Mouse (Mus musculus) thymus, adult 2 months (tissue): ENCODE measurements around the gene Cog5. TPM values are rescaled to one million over a fixed set of nuclear protein-coding genes. Genes with fewer than 3 reads are reported as not detected.

Source experiments
- DNase-seq: peaks from one replicate; pipeline ENCODE4 v3.0.0; 2021
- H3K27ac ChIP-seq: fragments of 200-500 bp; 2 replicates; pipeline ENCODE4 v1.5.1; 2012; ENCODE audit warnings: low read length, control low read depth; ENCODE audit not compliant: control insufficient read depth, insufficient read depth
- H3K27me3 ChIP-seq: fragments of 200-500 bp; 2 replicates; pipeline ENCODE4 v1.6.1; 2012; ENCODE audit warnings: mild to moderate bottlenecking, low read length, moderate library complexity, mixed read lengths; ENCODE audit not compliant: control insufficient read depth, insufficient read depth
- H3K36me3 ChIP-seq: fragments of 200-500 bp; 2 replicates; pipeline ENCODE4 v1.6.1; 2012; ENCODE audit warnings: mild to moderate bottlenecking, low read length, moderate library complexity; ENCODE audit not compliant: control insufficient read depth, insufficient read depth
- H3K4me1 ChIP-seq: fragments of 200-500 bp; replicated peaks from 2 replicates; pipeline ENCODE4 v1.6.1; 2012; ENCODE audit warnings: low read length; ENCODE audit not compliant: control insufficient read depth, insufficient read depth
- H3K4me3 ChIP-seq: fragments of 200-500 bp; 2 replicates; pipeline ENCODE4 v1.5.1; 2012; ENCODE audit warnings: mild to moderate bottlenecking, low read length, control low read depth, moderate library complexity; ENCODE audit not compliant: control insufficient read depth, insufficient read depth
- CTCF ChIP-seq: fragments of 200-500 bp; IDR thresholded peaks from 2 replicates; pipeline ENCODE4 v1.5.1; 2012; ENCODE audit warnings: mild to moderate bottlenecking, control low read depth, low read length, moderate library complexity, borderline replicate concordance; ENCODE audit not compliant: control insufficient read depth, poor library complexity, insufficient read depth; ENCODE audit errors: extremely low read depth
- POLR2A ChIP-seq: fragments of 200-500 bp; IDR thresholded peaks from 2 replicates; pipeline ENCODE4 v1.6.1; 2012; ENCODE audit warnings: mild to moderate bottlenecking, low read length, control low read depth, moderate library complexity; ENCODE audit not compliant: control insufficient read depth, poor library complexity, insufficient read depth; ENCODE audit errors: extremely low read depth
- WGBS: fragments of 180-500 bp; shearing (Covaris S2); methylation state at CpG from one replicate; pipeline ENCODE4 v1.1.7; 2018; 5-methylcytosine and 5-hydroxymethylcytosine counted together
- polyA plus RNA-seq: library from polyadenylated mRNA; depleted of rRNA; stranded (reverse); fragments of >200 nt; gene quantifications from 2 replicates; pipeline ENCODE4 v1.2.3, GENCODE M21; 2012

Gene Cog5
- polyA plus RNA-seq, 1 experiment = 40.6 TPM

DNA sequence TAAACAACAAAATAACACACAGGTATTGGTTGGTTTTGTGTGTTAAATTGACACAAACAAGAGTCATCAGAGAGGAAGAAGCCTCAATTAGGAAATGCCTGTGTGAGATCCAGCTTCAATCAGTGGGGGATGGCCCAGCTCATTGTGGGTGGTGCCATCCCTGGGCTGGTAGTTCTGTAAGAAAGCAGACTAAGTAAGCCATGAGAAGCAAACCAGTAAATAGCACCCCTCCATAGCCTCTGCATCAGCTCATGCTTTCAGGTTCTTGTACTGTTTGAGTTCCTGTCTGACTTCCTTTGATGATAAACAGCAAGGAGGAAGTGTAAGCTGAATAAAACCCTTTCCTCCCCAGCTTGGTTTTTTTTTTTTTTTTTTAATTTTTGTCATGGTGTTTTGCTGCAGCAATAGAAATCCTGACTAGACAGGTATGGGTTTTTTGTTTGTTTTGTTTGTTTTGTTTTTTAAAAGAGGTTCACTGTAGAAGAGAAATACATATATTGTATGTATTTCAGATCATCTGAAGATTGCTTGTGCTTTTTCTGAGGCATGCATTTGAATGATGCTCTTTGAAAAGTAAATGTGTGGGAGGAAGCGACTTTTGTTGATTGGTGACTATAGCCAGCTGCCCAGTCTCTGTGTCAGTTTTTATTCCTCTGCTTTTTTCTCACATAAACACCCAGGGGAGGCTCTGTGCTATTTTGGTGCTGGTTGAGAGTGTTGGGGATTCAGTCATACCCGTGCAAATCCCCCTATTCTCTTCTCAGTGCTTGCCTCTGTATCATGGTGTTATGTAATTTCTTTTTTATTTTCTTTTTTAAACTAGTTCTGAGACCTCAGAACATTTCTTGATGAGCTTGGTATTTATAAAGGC, 101.5 kb downstream of the Cog5 start:
- 82% methylated on average over 2 of the region's 2 CpGs for WGBS
- Histone ChIP-seq H3K27ac (peak overlapping the region; percentile 80), H3K27me3 (no peaks in the 10 kb centered on the region), H3K4me1 (peaks cover 2% of the 10 kb centered on the region), H3K36me3 (no peaks in the 10 kb centered on the region), H3K4me3 (no peak overlapping the region)
- DNase-seq = peak; percentile 16
- TF ChIP-seq CTCF (no peak), POLR2A (no peak)

DNA sequence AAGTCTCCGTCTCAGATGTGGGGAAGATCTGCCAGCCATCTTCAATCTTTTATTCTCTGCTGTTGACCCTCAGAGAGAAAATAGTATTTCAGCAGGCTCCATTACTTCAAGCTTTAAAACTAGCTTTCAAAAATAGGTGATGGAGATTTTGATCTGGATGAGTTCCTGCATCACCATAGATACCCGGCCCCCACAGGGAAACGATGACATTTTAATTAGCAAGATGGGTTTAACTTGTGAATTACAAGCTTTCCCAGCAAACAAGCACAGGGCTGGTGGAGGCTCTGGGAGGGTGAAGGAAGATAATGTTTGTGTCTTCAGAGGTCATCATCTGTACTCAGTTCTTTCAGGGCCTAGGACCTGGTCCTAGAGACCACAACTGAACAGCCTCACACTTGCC, 118.9 kb downstream of the Cog5 start:
- no peak overlapping the region for H3K4me3 ChIP-seq
- H3K27me3 ChIP-seq = no peaks in the 10 kb centered on the region
- TF ChIP-seq POLR2A = no peak
- no peak for TF ChIP-seq CTCF
- no peak overlapping the region for H3K27ac ChIP-seq
- DNase-seq = no peak
- WGBS = 96% methylated on average over 3 of the region's 3 CpGs
- H3K36me3 ChIP-seq = no peaks in the 10 kb centered on the region
- no peaks in the 10 kb centered on the region for H3K4me1 ChIP-seq

DNA sequence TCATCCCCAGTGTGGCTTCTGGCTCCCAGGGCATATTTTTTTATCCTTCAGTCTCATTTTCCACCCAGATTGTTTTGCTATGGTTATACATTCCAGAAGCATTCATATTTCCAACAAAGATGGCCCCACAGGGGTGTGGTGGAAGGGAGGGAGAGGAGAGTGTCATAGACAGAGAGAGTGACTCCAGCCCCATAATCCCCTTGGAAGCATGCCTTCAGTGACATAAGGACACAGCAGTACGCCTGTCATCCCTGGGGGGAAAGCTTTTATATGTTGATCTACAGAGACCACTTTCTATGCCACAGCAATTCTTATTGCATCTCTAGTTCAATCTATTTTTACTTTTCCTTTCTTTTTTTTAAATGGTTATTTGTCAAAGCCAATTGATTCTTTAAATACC, 129.6 kb downstream of the Cog5 start:
- H3K4me1 ChIP-seq = no peaks in the 10 kb centered on the region
- no peaks in the 10 kb centered on the region for H3K36me3 ChIP-seq
- TF ChIP-seq POLR2A = no peak
- TF ChIP-seq CTCF = no peak
- no peak for DNase-seq
- no peaks in the 10 kb centered on the region for H3K27me3 ChIP-seq
- H3K27ac ChIP-seq = no peak overlapping the region
- 93% methylated on average over 1 of the region's 1 CpGs for WGBS
- H3K4me3 ChIP-seq = no peak overlapping the region

DNA sequence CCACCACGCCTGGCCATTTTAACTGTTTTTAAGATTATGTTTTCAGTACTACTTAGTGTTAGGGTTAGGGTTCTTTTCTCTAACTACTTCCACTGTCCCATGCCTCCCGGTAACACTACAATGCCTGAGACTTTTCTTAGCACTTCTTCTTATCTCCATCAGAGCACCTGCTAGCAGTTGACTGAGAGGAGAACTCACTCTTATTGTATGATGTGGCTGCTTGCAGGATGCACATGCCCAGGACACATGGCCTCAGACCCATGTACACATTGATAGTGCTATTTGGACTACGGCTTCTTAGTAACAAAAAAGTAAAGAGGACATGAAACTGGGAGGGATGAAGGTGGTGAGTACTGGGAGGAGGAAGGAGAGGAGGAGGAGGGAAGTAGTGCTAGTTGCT, 133.9 kb downstream of the Cog5 start:
- H3K27me3 ChIP-seq = no peaks in the 10 kb centered on the region
- no peak overlapping the region for H3K4me3 ChIP-seq
- no peaks in the 10 kb centered on the region for H3K36me3 ChIP-seq
- H3K4me1 ChIP-seq = no peaks in the 10 kb centered on the region
- TF ChIP-seq CTCF (no peak), POLR2A (no peak)
- DNase-seq = no peak
- WGBS = 91% methylated on average over 3 of the region's 3 CpGs
- no peak overlapping the region for H3K27ac ChIP-seq

DNA sequence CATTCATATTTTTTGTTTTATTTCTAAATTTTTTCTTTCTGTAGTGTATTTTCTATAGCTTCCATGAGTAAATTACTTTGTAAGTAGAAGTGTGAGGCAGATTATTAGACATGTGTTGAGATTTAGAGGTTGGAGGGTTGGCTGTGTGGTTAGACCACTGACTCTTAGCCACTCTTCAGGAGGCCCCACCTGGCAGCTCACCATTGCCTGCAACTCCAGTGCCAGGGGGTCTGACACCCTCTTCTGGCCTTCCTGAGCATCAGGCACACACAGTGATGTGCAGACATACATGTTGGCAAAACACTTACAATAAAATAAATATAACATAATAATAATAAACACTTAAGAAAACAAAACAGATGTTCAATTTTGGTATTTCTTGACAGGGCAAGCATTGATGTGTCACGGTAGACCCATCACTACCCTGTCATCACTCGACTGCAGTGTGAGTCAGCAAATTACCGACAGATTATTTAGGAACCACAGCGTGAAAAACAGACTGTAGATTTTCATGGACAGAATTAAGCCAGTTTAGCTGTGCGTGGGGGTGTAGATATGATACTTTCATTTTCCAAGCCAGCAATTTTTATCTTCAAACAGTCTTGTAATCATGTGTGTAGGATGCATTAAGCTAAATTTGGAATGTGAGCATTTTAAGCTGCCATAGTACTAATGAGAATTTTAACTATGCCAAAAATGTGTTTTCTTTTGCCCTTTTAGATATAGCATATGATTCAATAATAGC, 151.9 kb downstream of the Cog5 start:
- Histone ChIP-seq H3K36me3 (no peaks in the 10 kb centered on the region), H3K27me3 (no peaks in the 10 kb centered on the region), H3K4me1 (no peaks in the 10 kb centered on the region), H3K4me3 (no peak overlapping the region), H3K27ac (no peak overlapping the region)
- DNase-seq = no peak
- 76% methylated on average over 5 of the region's 5 CpGs for WGBS
- TF ChIP-seq CTCF (no peak), POLR2A (no peak)

DNA sequence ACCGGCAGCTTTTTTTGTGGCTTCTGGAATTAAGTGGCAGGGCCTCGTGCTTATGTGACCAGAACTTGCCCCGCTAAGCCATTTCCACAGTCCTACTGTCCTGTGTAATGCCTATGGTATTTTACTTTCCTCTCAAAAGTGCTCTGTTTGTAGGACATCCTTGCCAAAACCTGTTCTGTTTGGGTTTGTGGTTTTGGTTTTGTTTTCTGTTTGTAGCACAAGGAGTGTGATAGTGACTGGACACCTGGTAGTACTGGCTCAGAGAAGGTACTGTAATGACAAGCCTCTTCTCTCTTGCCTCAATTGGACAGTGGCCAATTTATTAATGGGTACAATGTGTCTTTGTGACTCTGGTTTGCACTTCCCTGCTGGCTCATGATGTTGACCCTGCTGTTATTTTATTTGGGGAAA, 163.4 kb downstream of the Cog5 start:
- H3K4me1 ChIP-seq = no peaks in the 10 kb centered on the region
- no peak overlapping the region for H3K4me3 ChIP-seq
- no peak for TF ChIP-seq POLR2A
- TF ChIP-seq CTCF = no peak
- H3K27ac ChIP-seq = no peak overlapping the region
- no peak for DNase-seq
- 86% methylated on average over 3 of the region's 3 CpGs for WGBS
- no peaks in the 10 kb centered on the region for H3K27me3 ChIP-seq
- peaks cover 4% of the 10 kb centered on the region; the same call in 1 of the 2 replicates for H3K36me3 ChIP-seq
